Mouse (Mus musculus) kidney, embryonic 15.5 days (tissue): ENCODE data around the gene Fam83c. TPM values are rescaled to one million over a fixed set of nuclear protein-coding genes. Genes with fewer than 3 reads are reported as not detected.

Experiments used
- ATAC-seq: fragments of 200-750 bp; cut with Nextera tagmentation; replicated peaks from 2 replicates; pipeline ENCODE4 v1.8.0; 2017; ENCODE audit warnings: moderate TSS enrichment; ENCODE audit not compliant: low FRiP score
- H3K27ac ChIP-seq: fragments of 300-500 bp; sonication (generic); 2 replicates; pipeline ENCODE4 v1.5.1; 2015; ENCODE audit warnings: mild to moderate bottlenecking, inconsistent platforms
- H3K27me3 ChIP-seq: fragments of 300-500 bp; sonication (generic); 2 replicates; pipeline ENCODE4 v1.6.1; 2015; ENCODE audit warnings: inconsistent platforms
- H3K36me3 ChIP-seq: fragments of 300-500 bp; sonication (generic); 2 replicates; pipeline ENCODE4 v1.6.1; 2015; ENCODE audit warnings: inconsistent platforms
- H3K4me1 ChIP-seq: fragments of 300-500 bp; sonication (generic); 2 replicates; pipeline ENCODE4 v1.6.1; 2015; ENCODE audit warnings: inconsistent platforms
- H3K4me2 ChIP-seq: fragments of 300-500 bp; sonication (generic); 2 replicates; pipeline ENCODE4 v1.6.1; 2015; ENCODE audit warnings: moderate library complexity, mild to moderate bottlenecking, inconsistent platforms
- H3K4me3 ChIP-seq: fragments of 300-500 bp; sonication (generic); replicated peaks from 2 replicates; pipeline ENCODE4 v1.5.1; 2015; ENCODE audit warnings: mild to moderate bottlenecking, inconsistent platforms
- H3K9ac ChIP-seq: fragments of 300-500 bp; sonication (generic); 2 replicates; pipeline ENCODE4 v1.6.1; 2015; ENCODE audit warnings: mild to moderate bottlenecking, inconsistent platforms
- H3K9me3 ChIP-seq: fragments of 300-500 bp; sonication (generic); replicated peaks from 2 replicates; pipeline ENCODE4 v1.6.1; 2016; ENCODE audit warnings: inconsistent platforms
- WGBS: fragments of 180-500 bp; shearing (Covaris S2); methylation state at CpG from one replicate; pipeline ENCODE4 v1.1.7; 2015; ENCODE audit warnings: mixed read lengths; 5-methylcytosine and 5-hydroxymethylcytosine counted together
- polyA plus RNA-seq: library from polyadenylated mRNA; unstranded; fragments of >200 nt; fragmentation: Nextera tagmentation; extraction: Ambion mirVana; gene quantifications from 2 replicates; pipeline ENCODE4 v1.2.1, GENCODE M21; 2015

Fam83c gene
- polyA plus RNA-seq, 1 experiment from 2014 or later = 0.19 TPM

- Histone ChIP-seq H3K9ac (no peak overlapping the region), H3K27me3 (no peaks in the 10 kb centered on the region), H3K36me3 (no peaks in the 10 kb centered on the region), H3K9me3 (no peaks in the 10 kb centered on the region), H3K4me2 (no peak overlapping the region), H3K4me1 (no peaks in the 10 kb centered on the region), H3K27ac (no peak overlapping the region), H3K4me3 (no peak overlapping the region)
- WGBS = 83% methylated on average over 4 of the region's 4 CpGs
- ATAC-seq = no peak
These were observed 25.0 kb downstream of the Fam83c start for GRCm38 (mm10) chr2:155809620-155810019.

GRCm38 (mm10) chr2:155807408-155807807, 27.2 kb downstream of the Fam83c start:
- H3K4me1 ChIP-seq = no peaks in the 10 kb centered on the region
- no peaks in the 10 kb centered on the region for H3K36me3 ChIP-seq
- whole genome bisulfite sequencing = 38% methylated on average over 4 of the region's 4 CpGs
- ATAC-seq = no peak
- no peaks in the 10 kb centered on the region for H3K27me3 ChIP-seq
- H3K9me3 ChIP-seq = no peaks in the 10 kb centered on the region
- H3K4me3 ChIP-seq = no peak overlapping the region
- H3K9ac ChIP-seq = no peak overlapping the region
- no peak overlapping the region for H3K4me2 ChIP-seq
- H3K27ac ChIP-seq = no peak overlapping the region

DNA sequence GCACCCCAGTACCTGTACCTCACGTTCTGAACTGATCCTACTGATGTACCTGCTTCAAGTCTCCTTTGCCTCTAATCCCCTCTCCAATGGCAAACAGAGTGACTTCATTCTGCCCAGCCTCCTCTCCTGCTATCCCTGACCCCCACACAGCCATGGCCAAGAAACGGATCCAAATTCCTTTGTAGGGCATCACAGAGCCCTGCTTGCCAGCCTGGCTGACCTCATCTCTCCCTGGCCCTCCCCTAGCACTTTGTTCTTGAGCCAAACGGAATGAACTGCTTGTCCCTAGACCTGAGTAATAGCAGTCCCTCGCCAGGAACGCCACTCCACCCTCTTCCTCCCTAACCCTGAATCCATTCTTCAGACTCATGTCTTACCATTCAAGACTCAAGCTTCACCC, 28.1 kb downstream of the Fam83c start:
- Histone ChIP-seq H3K9ac (no peak overlapping the region), H3K9me3 (no peaks in the 10 kb centered on the region), H3K4me1 (no peaks in the 10 kb centered on the region), H3K27me3 (no peaks in the 10 kb centered on the region), H3K36me3 (no peaks in the 10 kb centered on the region), H3K4me3 (no peak overlapping the region), H3K27ac (no peak overlapping the region), H3K4me2 (no peak overlapping the region)
- 61% methylated on average over 5 of the region's 5 CpGs for WGBS
- ATAC-seq = no peak

- Histone ChIP-seq H3K9me3 (no peaks in the 10 kb centered on the region), H3K27ac (no peak overlapping the region), H3K9ac (no peak overlapping the region), H3K4me3 (no peak overlapping the region), H3K27me3 (no peaks in the 10 kb centered on the region), H3K4me2 (no peak overlapping the region), H3K36me3 (no peaks in the 10 kb centered on the region), H3K4me1 (no peaks in the 10 kb centered on the region)
- 89% methylated on average over 6 of the region's 6 CpGs for WGBS
- ATAC-seq = no peak
These were observed 28.8 kb downstream of the Fam83c start for GRCm38 (mm10) chr2:155805925-155806255.

- Histone ChIP-seq H3K4me2 (no peak overlapping the region), H3K27ac (no peak overlapping the region), H3K36me3 (no peaks in the 10 kb centered on the region), H3K4me1 (no peaks in the 10 kb centered on the region), H3K9ac (no peak overlapping the region), H3K9me3 (no peaks in the 10 kb centered on the region), H3K27me3 (no peaks in the 10 kb centered on the region), H3K4me3 (no peak overlapping the region)
- WGBS = 52% methylated on average over 6 of the region's 6 CpGs
- no peak for ATAC-seq
These were observed 29.3 kb downstream of the Fam83c start for GRCm38 (mm10) chr2:155805231-155805924.

DNA sequence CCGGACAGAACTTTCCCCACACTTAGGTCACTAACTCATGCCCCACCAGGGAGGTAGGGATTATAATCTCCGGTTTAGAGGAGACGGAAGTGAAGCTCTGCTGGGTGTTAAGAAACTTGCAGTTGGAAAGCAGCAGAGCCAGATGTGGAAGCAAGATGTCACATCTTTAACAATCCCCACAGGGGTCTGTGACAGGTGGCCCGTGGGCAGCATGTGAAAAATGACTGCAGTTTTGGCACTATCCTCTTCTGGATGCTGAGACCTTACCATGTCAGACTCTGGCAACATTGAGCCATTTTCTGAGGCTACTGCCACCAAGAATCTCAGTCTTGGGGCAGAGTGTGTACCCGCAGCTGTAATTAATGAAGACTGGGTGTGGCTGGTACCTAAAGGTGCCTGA, 30.6 kb downstream of the Fam83c start:
- Histone ChIP-seq H3K9me3 (no peaks in the 10 kb centered on the region), H3K4me1 (no peaks in the 10 kb centered on the region), H3K27ac (no peak overlapping the region), H3K36me3 (no peaks in the 10 kb centered on the region), H3K27me3 (no peaks in the 10 kb centered on the region), H3K4me3 (no peak overlapping the region), H3K4me2 (no peak overlapping the region), H3K9ac (no peak overlapping the region)
- WGBS = 63% methylated on average over 5 of the region's 5 CpGs
- ATAC-seq = no peak

DNA sequence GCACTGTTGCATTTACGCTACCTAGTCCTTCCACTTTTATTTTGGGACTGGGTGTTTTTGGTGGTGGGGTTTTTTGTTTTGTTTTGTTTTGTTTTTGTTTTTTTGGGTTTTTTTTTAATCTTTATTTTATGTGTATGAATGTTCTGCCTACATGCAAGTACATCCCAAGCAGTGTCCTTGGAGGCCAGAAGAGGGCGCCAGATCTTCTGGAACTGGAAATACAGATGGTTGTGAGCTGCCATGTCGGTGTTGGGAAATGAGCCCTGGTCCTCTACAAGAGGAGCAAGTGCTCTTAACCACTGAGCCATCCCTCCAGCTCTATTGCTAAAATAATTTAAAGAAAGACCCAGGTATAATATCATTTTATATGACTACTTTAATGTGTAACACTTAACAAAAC, 31.9 kb downstream of the Fam83c start:
- no peaks in the 10 kb centered on the region for H3K4me1 ChIP-seq
- H3K9me3 ChIP-seq = no peaks in the 10 kb centered on the region
- H3K9ac ChIP-seq = no peak overlapping the region
- no peak overlapping the region for H3K4me2 ChIP-seq
- no peak overlapping the region for H3K27ac ChIP-seq
- no peak for ATAC-seq
- H3K36me3 ChIP-seq = no peaks in the 10 kb centered on the region
- no peak overlapping the region for H3K4me3 ChIP-seq
- WGBS = 67% methylated on average over 3 of the region's 3 CpGs
- H3K27me3 ChIP-seq = no peaks in the 10 kb centered on the region

DNA sequence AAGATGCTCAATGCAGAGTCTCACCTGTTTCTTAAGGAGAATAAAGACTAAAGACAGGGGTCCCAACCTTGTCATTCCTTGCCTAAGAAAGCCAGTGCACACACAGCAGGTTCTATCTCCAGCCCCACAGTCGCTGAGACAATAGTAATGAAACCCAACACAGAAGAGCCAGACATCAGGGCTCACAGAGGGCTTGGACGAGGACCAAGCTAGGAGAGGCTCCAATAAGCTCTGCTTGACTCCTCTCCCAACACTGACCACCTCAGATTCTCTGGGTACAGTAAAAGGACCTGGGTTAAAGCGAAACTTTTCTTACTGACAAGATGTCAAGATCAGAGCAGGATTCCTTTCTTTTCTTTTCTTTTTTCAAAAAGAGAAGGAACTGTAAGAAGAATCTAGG, 36.0 kb downstream of the Fam83c start:
- no peak overlapping the region for H3K4me3 ChIP-seq
- no peak for ATAC-seq
- WGBS = 58% methylated on average over 3 of the region's 3 CpGs
- no peaks in the 10 kb centered on the region for H3K9me3 ChIP-seq
- no peak overlapping the region for H3K27ac ChIP-seq
- H3K36me3 ChIP-seq = no peaks in the 10 kb centered on the region
- no peak overlapping the region for H3K9ac ChIP-seq
- no peak overlapping the region for H3K4me2 ChIP-seq
- H3K27me3 ChIP-seq = no peaks in the 10 kb centered on the region
- no peaks in the 10 kb centered on the region for H3K4me1 ChIP-seq

GRCm38 (mm10) chr2:155794674-155795445, 39.8 kb downstream of the Fam83c start:
- no peaks in the 10 kb centered on the region for H3K4me1 ChIP-seq
- WGBS = 88% methylated on average over 12 of the region's 12 CpGs
- no peak overlapping the region for H3K4me2 ChIP-seq
- no peak overlapping the region for H3K4me3 ChIP-seq
- no peaks in the 10 kb centered on the region for H3K27me3 ChIP-seq
- no peak overlapping the region for H3K27ac ChIP-seq
- H3K9me3 ChIP-seq = no peaks in the 10 kb centered on the region
- H3K36me3 ChIP-seq = no peaks in the 10 kb centered on the region
- no peak for ATAC-seq
- no peak overlapping the region for H3K9ac ChIP-seq

DNA sequence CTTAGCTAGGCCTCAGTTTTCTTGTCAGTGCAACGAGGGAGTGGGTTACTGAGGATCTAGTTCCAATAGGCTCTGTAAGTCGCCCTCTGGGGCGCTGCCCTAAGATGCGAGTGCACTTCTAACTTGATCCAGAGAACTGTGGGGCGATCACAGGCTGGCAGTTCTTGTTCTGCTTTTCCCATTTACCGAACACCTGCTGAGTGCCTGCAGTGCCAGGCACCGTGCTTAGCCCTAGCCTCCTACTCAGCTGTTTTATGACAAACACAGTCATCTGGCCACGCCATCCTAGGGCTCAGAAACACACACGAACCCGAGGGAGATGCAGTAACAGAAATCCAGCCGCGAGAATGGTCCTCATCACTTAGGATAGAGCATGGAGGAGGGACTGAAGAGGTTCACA, 41.8 kb downstream of the Fam83c start:
- Histone ChIP-seq H3K27ac (no peak overlapping the region), H3K4me1 (no peaks in the 10 kb centered on the region), H3K36me3 (no peaks in the 10 kb centered on the region), H3K9me3 (no peaks in the 10 kb centered on the region), H3K4me2 (no peak overlapping the region; the same call in 1 of the 2 replicates), H3K4me3 (no peak overlapping the region), H3K9ac (no peak overlapping the region), H3K27me3 (0 out of 2 replicates have a peak, but pooled peaks cover 3% of the 10 kb centered on the region)
- ATAC-seq = no peak
- WGBS = 37% methylated on average over 12 of the region's 12 CpGs

GRCm38 (mm10) chr2:155787949-155788931, 46.4 kb downstream of the Fam83c start:
- H3K4me3 ChIP-seq = no peak overlapping the region
- H3K27me3 ChIP-seq = 0 out of 2 replicates have a peak, but pooled peaks cover 3% of the 10 kb centered on the region
- H3K36me3 ChIP-seq = no peaks in the 10 kb centered on the region
- no peak overlapping the region for H3K9ac ChIP-seq
- no peak overlapping the region for H3K4me2 ChIP-seq
- H3K9me3 ChIP-seq = no peaks in the 10 kb centered on the region
- WGBS = 55% methylated on average over 18 of the region's 18 CpGs
- ATAC-seq = no peak
- no peak overlapping the region for H3K27ac ChIP-seq
- no peaks in the 10 kb centered on the region for H3K4me1 ChIP-seq

GRCm38 (mm10) chr2:155786905-155787304, 47.7 kb downstream of the Fam83c start:
- Histone ChIP-seq H3K9ac (no peak overlapping the region), H3K4me2 (no peak overlapping the region), H3K4me1 (no peaks in the 10 kb centered on the region), H3K27ac (no peak overlapping the region), H3K27me3 (0 out of 2 replicates have a peak, but pooled peaks cover 3% of the 10 kb centered on the region), H3K9me3 (no peaks in the 10 kb centered on the region), H3K36me3 (no peaks in the 10 kb centered on the region), H3K4me3 (no peak overlapping the region)
- 70% methylated on average over 5 of the region's 5 CpGs for WGBS
- ATAC-seq = no peak
